Mouse (Mus musculus) olfactory bulb, adult 2 months (tissue): ENCODE results near the gene Mapkapk5. TPM values are rescaled to one million over a fixed set of nuclear protein-coding genes. Genes with fewer than 3 reads are reported as not detected.
"Not testable (repeated sequence)": the region's sequence is repeated elsewhere in the genome, so short reads cannot be mapped to it uniquely, and the experiment has no call there.

Experiments
- H3K27ac ChIP-seq: fragments of 200-500 bp; 2 replicates; pipeline ENCODE4 v1.5.1; 2012; ENCODE audit warnings: low read depth, low read length; ENCODE audit not compliant: insufficient read depth
- H3K4me1 ChIP-seq: fragments of 200-500 bp; 2 replicates; pipeline ENCODE4 v1.6.1; 2012; ENCODE audit warnings: low read length; ENCODE audit not compliant: control insufficient read depth, insufficient read depth
- H3K4me3 ChIP-seq: fragments of 200-500 bp; 2 replicates; pipeline ENCODE4 v1.5.1; 2012; ENCODE audit warnings: mild to moderate bottlenecking, low read depth, low read length, moderate library complexity; ENCODE audit not compliant: insufficient read depth
- CTCF ChIP-seq: fragments of 200-500 bp; IDR thresholded peaks from 2 replicates; pipeline ENCODE4 v1.5.1; 2012; ENCODE audit warnings: low read depth, mild to moderate bottlenecking, low read length, moderate library complexity; ENCODE audit not compliant: insufficient read depth
- POLR2A ChIP-seq: fragments of 200-500 bp; IDR thresholded peaks from 2 replicates; pipeline ENCODE4 v1.6.1; 2012; ENCODE audit warnings: mild to moderate bottlenecking, low read depth, low read length, moderate library complexity; ENCODE audit not compliant: insufficient read depth
- WGBS: fragments of 180-500 bp; shearing (Covaris S2); methylation state at CpG from one replicate; pipeline ENCODE4 v1.1.7; 2018; 5-methylcytosine and 5-hydroxymethylcytosine counted together
- polyA plus RNA-seq: library from polyadenylated mRNA; stranded (reverse); fragments of >200 nt; gene quantifications from 2 replicates; pipeline ENCODE4 v1.2.4, GENCODE M21; 2012; ENCODE audit warnings: low replicate concordance; ENCODE audit not compliant: missing spikeins, insufficient read depth, insufficient read length

The Mapkapk5 gene
- polyA plus RNA-seq, 1 experiment, result 681 TPM

DNA sequence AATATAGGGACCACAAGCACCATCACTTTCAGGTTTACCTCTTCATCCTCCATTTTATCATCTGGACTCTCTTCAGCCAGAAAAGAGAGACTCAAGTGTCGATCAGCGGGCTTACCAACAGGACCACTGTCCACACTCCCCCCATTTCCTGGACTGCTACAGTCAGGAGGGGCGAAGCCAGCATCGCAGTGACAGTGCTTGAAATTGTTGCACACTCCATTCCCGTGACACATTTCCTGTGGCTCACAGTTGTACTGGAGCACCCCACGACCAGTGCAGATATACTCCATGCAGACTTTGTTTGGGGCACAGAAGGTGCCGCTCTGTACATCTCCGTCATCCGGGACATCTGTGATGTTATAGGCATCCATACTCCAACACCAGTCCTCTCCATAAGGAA is 26.7 kb downstream of the Mapkapk5 start:
- Histone ChIP-seq H3K4me3 (no peak overlapping the region), H3K4me1 (no peaks in the 10 kb centered on the region), H3K27ac (no peak overlapping the region)
- WGBS, result 93% methylated on average over 9 of the region's 9 CpGs
- TF ChIP-seq POLR2A, result no peak
- TF ChIP-seq CTCF, result no peak

DNA sequence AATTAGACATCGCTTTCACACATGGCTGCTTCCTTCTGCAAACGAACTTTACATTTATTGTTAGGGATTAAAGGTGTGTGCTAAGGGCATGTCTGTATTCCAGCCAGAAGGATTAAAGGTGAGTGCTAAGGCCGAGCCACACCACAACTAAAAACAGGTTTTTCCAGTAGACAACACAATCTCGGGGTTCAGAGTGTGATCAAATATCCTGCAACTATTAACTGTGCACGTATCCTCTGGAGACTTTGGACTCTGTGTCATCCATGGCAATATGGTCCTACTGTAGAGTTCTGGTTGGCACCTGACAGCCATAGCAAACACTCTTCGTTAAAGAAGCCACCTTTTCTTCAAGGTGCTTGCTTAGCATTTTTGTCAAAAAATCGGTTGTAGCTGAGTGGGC is 35.7 kb downstream of the Mapkapk5 start:
- H3K4me3 ChIP-seq, result no peak overlapping the region
- H3K4me1 ChIP-seq, result no peaks in the 10 kb centered on the region
- TF ChIP-seq POLR2A (no peak), CTCF (no peak)
- WGBS, result 72% methylated on average over 7 of the region's 7 CpGs
- no peak overlapping the region for H3K27ac ChIP-seq

DNA sequence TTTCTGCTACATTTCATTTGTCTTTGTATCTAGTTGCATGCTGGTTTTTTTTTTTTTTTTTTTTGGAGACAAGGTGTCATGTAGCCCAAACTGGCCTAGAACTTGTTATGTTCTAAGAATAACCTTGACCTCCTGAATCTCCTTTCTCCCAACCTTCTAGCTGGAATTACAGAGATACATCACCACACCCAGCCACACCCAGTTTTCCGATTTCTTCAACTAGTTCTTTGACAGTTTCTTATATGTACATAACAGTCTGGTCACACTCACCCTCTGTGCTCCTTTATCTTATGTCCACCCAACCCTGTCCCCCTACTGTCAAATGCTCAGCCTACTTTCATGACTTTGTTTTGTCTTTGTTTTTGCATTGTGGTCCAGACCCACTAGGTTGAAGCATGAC is 38.9 kb downstream of the Mapkapk5 start:
- no peak overlapping the region for H3K4me3 ChIP-seq
- H3K27ac ChIP-seq, result no peak overlapping the region
- H3K4me1 ChIP-seq, result no peaks in the 10 kb centered on the region
- 82% methylated on average over 1 of the region's 1 CpGs for WGBS
- no peak for TF ChIP-seq CTCF
- no peak for TF ChIP-seq POLR2A

DNA sequence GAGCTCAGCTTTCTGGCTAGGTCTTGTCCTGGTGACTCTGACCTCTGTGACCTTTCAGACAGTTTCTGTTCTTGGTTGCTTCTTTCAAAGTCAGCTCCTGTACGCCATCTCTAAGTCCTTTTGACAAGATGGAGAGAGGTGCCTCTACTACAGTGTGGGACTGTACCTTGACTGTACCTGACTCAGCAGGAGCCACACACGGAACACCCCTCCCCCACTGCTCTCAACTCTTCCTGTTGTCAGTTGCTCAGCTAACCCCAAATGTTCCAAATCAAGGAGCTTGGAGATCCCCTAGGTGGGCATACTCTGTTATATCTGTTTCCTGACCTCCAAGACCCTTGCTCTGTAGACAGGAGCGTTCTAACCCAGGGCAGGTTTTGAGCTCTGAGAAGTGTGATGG is 42.5 kb downstream of the Mapkapk5 start, which contains the start of gene Adam1b:
Adam1b (minus strand) TSS at position 205 of the 400 bp plus-strand sequence.
- TF ChIP-seq CTCF (no peak), POLR2A (no peak)

DNA sequence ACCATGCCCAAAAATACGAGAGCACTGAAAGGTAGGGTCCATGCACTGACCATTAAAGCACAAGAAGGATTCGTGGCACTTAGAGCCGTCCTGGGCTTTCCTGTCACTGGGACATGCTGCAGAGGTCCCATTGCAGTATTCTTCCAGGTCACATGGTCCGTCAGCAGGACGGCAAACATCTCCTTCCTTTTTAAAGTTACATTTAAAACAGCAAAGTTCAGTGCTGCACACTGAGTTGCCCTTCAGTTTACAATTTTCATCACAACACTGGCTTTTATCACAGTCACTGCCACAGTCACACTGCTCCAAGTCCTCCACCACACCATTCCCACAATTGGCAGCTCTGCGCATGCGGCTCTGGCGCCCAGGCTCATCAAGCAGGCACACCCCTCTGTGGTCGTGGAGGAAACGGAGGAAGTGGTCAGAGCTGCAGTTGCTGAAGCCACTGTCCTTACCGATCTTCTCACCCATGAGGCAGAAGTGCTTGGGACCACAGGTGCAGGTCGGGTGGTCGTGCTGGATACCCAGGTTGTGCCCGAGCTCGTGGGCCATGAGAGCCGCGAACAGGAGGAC is 44.2 kb downstream of the Mapkapk5 start:
- not testable (repeated sequence) for H3K27ac ChIP-seq, H3K4me1 ChIP-seq, H3K4me3 ChIP-seq
- WGBS, result 84% methylated on average over 11 of the region's 17 CpGs

More for the DNA sequence above, 42.5 kb downstream of the Mapkapk5 start, which contains the start of gene Adam1b:
- WGBS, result 95% methylated on average over 3 of the region's 3 CpGs
- H3K4me3 ChIP-seq, result no peak within 1 kb of the TSS
- H3K4me1 ChIP-seq, result no peaks in the 10 kb centered on the region
- no peak within 1 kb of the TSS for H3K27ac ChIP-seq

DNA sequence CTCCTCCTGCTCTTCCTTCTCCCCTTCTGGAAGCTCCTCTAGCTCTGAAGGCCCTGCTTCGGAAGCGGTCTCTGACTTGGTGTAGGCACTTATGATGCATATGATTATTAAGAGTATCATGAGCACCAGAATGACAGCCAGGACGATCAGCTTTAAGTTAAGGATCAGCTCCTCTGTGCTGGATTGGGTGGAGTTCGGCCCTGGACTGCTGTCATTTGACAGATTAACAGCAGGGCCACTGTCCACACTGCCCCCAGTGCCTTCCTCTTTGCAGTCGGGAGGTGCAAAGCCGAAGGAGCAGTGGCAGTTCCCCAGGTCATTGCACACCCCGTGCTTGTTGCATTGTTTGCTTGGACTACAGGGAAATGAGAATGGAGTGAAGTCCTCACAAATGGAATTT is 45.0 kb downstream of the Mapkapk5 start:
- 75% methylated on average over 7 of the region's 7 CpGs for WGBS
- Histone ChIP-seq H3K4me3 (no peak overlapping the region), H3K4me1 (no peaks in the 10 kb centered on the region), H3K27ac (no peak overlapping the region)
- TF ChIP-seq POLR2A, result no peak
- TF ChIP-seq CTCF, result no peak

DNA sequence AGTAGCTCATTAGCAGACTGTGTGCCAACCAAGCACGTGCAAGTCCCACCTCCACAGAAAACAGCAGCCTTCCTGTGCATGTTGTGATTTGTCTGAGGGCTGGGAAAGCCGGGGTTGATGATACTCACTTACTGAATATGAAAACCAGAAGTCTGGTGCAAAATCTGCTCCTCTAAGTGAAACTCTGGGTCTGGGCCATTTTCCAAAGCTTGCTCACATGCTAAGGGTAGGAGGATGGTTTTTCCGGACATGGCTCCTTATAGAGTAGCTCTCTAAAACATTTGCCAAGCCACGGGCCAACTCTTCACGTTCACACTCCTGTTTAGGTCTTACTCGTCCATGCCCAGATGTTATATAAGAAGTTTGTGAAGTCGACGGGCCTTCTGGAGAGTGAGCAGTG is 52.4 kb downstream of the Mapkapk5 start:
- TF ChIP-seq CTCF, result no peak
- no peak for TF ChIP-seq POLR2A
- H3K27ac ChIP-seq, result no peak overlapping the region
- WGBS, result 73% methylated on average over 8 of the region's 8 CpGs

DNA sequence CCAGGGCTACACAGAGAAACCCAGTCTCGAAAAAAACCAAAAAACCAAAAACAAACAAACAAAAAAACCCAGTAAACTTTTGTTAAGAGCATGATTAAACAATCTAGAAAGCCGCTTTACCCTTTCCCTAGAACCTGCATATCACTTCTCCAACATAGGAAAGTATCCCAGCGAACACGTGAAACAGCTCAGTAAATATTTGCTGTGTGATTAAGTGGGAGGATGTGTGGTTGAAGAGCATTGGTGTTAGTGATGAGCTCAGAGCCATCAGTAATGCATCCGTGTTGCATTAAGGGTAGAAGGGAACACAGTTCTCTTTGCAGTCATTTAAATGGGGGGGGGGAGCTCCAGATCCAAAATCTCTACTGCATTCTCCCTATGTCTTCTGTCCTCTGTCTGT is 60.9 kb downstream of the Mapkapk5 start:
- WGBS, result 79% methylated on average over 5 of the region's 5 CpGs
- TF ChIP-seq POLR2A (no peak), CTCF (no peak)
- Histone ChIP-seq H3K4me1 (no peaks in the 10 kb centered on the region), H3K4me3 (no peak overlapping the region), H3K27ac (no peak overlapping the region)

More for the DNA sequence above, 52.4 kb downstream of the Mapkapk5 start:
- Histone ChIP-seq H3K4me1 (no peaks in the 10 kb centered on the region), H3K4me3 (no peak overlapping the region)

DNA sequence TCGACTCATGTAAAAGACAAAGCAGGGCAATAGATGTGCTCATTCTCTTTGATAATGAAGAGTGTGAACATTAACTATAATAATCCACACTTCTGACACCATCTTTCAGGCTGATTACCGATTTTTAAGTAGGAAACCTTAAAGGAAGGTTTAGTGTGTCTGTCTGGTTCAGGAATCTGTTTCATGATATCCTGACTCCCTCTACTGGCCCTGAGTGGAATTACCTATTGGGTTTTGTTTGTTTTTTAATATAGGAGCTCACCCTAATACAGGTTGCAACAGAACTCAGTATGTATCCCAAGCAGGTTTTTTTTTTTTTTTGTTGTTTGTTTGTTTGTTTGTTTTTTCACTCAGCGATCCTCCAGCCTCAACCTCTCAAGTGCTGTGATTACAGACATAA is 68.0 kb downstream of the Mapkapk5 start:
- Histone ChIP-seq H3K4me1 (no peaks in the 10 kb centered on the region), H3K27ac (no peak overlapping the region), H3K4me3 (no peak overlapping the region)
- 27% methylated on average over 3 of the region's 3 CpGs for WGBS
- no peak for TF ChIP-seq POLR2A
- TF ChIP-seq CTCF, result no peak

DNA sequence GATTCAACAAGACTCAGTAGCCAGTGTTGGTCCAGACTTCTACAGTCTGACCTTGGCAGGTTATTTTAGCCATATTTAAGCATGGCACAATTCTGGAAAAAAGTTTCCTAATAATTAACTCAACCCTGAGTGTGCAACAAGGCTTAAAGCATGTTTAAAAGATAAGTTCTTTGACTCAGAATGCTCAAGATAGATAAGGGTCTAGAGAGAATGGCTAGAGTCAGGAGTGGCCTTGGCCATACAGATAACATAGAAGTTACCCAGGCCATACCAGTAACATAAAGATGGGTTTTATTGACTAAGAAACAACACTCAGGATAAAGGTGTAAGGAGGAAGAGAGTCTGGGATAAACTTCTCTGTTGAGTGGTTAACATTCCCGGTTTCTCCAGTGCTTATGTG is 69.7 kb downstream of the Mapkapk5 start:
- Histone ChIP-seq H3K4me3 (no peak overlapping the region), H3K4me1 (no peaks in the 10 kb centered on the region), H3K27ac (no peak overlapping the region)
- TF ChIP-seq POLR2A, result no peak
- WGBS, result 83% methylated on average over 1 of the region's 1 CpGs

Other genes with a start within 250 kb of the Mapkapk5 start
- gene Trafd1, start 160.3 kb downstream of the Mapkapk5 start, polyA plus RNA-seq, result not detected in 2 replicates
- not detected in 2 replicates for gene Naa25, start 148.0 kb downstream of the Mapkapk5 start, polyA plus RNA-seq
- not detected in 2 replicates for gene Tmem116, start 94.0 kb downstream of the Mapkapk5 start, polyA plus RNA-seq
- 277 TPM in 1 of 2 replicates, not detected in the other for gene Erp29, start 93.4 kb downstream of the Mapkapk5 start, polyA plus RNA-seq
- not detected in 2 replicates for gene Adam1b, start 42.5 kb downstream of the Mapkapk5 start, polyA plus RNA-seq
- gene Adam1a, start 423 bp downstream of the Mapkapk5 start, polyA plus RNA-seq, result not detected in 2 replicates
- gene Gm42878, start 423 bp downstream of the Mapkapk5 start, polyA plus RNA-seq, result not detected in 2 replicates
- not detected in 2 replicates for gene Aldh2, start 47.9 kb upstream of the Mapkapk5 start, polyA plus RNA-seq
- not detected in 2 replicates for gene Acad12, start 73.0 kb upstream of the Mapkapk5 start, polyA plus RNA-seq
- gene Acad10, start 114.6 kb upstream of the Mapkapk5 start, polyA plus RNA-seq, result not detected in 2 replicates
- gene Brap, start 114.7 kb upstream of the Mapkapk5 start, polyA plus RNA-seq, result not detected in 2 replicates
- not detected in 2 replicates for gene Atxn2, start 165.4 kb upstream of the Mapkapk5 start, polyA plus RNA-seq